Mouse (Mus musculus) left cerebral cortex, postnatal 4 days (tissue): Measurements from ENCODE around the gene Cables2. TPM values are rescaled to one million over a fixed set of nuclear protein-coding genes. Genes with fewer than 3 reads are reported as not detected.
"Not testable (repeated sequence)": the region's sequence is repeated elsewhere in the genome, so short reads cannot be mapped to it uniquely, and the experiment has no call there.

Experiments used
- DNase-seq: peaks from one replicate; pipeline ENCODE4 v3.0.0-alpha.2; 2022
- intact Hi-C: fragments of 180-260 bp; cut with DNase I; formaldehyde crosslinking; loops from one replicate; pipeline ENCODE4 v1.15.1; 2025
- total RNA-seq, 2 experiments: library from RNA; stranded (reverse); gene quantifications; 2 replicates each; pipeline ENCODE4 v1.2.3; 2021

The Cables2 gene
- total RNA-seq, 2 experiments from 2014 or later: 47.2 to 48.6 TPM

DNA sequence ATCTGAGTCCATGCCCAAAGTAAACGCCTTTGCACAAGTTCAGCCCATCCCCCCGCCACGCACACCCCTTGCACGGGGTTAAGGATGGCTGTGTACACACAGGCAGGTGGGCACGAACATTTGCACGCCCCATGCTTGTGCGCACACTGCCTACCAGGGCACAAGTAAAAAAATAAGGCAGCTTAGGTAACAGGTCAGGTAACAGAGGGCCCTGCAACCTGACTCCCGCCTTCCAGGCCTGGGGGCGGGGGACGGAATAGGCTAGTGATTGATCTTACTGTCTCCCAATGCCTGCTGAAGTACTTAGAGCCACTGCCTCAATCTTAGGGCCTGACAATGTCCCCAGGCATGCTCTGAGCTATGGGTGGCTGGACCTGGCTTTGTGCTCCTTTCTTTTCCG is 15.7 kb upstream of the Cables2 start:
- DNase-seq: no peak
- intact Hi-C loops: no loop called here

DNA sequence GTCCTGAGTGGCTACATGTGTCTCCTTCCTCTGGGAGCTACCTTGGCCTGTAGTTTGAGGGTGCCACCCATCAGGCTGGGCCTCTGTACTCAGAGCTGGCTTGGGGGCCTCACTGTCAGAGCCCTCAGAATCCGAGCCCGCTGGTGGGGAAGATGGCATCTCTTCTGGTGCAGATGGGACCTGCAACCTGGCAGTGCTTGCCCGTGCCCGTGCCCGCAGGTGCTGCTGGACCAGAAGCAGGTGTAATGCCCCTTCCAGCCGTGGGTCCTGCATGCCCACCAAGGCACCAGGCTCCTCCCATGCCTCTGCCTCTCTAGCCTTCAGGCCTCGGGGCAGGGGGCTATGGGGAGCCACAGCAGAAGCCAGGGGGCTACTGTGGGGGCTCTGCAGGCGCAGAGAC is 6.0 kb upstream of the Cables2 start:
- DNase-seq: no peak
- intact Hi-C loops: loop anchor here (5.0 kb wide), 2 partner anchors 153 to 298 kb away; no protein-coding TSS in a partner anchor

DNA sequence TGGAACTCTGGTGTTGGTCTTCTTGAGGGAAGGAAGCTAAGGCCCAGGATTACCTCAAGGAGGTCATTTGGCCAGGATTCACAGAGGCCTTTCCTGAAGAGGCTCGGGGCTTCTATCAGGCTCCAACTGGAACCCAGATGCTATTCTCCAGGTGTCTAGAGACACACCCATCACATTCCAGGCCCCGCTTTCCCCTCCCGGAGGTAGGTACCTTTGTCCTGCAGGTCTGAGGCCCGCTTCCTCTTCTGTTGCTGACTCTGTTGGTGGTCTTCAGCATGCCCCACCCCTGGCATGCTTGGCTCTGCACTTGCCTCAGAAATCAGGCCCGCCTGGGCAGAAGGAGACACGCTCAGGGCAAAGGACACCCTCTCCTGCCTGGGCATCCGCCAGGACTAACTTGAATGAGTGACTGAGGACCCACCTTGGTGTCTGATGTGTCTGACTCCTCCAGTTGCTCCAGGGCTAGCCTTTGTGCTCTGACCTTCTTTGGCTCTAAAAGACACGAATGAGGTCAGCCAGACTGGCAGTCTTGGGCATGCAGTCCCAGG is 4.6 kb upstream of the Cables2 start:
- no peak for DNase-seq
- intact Hi-C loops: loop anchor here (5.0 kb wide), 2 partner anchors 154 to 299 kb away; no protein-coding TSS in a partner anchor

DNA sequence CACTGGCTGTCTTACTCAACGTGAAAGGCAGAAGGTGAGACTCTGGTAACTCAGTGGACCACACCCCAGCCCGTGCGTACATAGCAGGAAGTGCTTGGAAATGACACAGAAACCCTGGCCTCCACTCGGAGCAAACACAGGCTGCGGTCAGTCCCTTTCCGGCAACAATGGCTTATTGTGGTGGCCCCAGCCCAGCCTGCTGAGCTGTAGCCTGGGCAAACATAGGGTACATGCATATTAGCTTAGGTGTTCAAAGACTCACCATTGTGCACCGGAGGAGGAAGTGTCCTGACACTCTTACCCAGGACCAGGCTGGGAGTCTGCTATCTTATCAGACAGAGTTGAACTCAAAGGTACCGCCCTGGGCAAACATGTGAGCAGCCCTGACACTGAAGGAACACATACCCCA is 3.6 kb upstream of the Cables2 start:
- no peak for DNase-seq
- intact Hi-C loops: loop anchor here (5.0 kb wide), 2 partner anchors 155 to 300 kb away; no protein-coding TSS in a partner anchor

DNA sequence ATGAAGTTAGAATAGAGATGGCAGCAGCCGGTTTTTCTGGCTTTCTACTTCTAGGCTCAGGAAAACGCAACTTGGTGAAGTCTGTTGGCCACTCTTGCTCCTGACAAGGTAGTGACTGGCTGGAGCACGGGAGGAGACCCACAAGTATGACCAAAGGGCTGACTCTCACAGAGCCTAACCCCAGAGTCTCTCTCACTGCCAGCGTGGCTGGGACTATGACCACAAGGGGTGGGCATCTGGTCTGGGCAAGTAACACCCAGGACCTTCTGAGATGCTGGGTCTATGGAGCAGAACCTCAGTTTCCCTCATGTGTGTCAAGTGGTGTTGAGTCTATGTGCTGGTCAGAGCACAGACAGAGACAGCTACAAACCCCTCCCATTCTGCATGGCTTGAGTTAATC is 3.1 kb upstream of the Cables2 start:
- intact Hi-C loops: loop anchor here (5.0 kb wide), 2 partner anchors 156 to 301 kb away; no protein-coding TSS in a partner anchor
- no peak for DNase-seq

DNA sequence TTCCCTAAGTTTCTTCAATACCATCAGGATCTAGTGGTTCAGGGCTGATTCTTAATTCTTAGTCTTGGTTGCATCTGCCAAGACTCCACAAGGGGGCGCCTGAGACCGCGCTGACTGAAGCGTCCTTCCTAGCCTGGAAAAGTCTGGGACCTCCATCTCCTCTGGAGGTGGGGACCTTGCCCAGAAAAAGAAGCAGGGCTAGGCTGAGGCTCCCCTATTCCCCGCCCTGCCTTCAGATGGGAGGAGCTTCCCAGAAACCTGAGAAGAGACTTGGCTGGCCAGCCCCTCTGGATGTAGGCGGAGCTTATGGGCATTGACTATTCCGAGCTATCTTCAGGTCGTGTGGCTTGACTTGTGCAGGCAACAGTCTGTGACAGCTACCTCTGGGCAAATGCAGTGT is 2.5 kb upstream of the Cables2 start:
- intact Hi-C loops: loop anchor here (5.0 kb wide), 2 partner anchors 156 to 301 kb away; no protein-coding TSS in a partner anchor
- DNase-seq: peak; percentile 87

DNA sequence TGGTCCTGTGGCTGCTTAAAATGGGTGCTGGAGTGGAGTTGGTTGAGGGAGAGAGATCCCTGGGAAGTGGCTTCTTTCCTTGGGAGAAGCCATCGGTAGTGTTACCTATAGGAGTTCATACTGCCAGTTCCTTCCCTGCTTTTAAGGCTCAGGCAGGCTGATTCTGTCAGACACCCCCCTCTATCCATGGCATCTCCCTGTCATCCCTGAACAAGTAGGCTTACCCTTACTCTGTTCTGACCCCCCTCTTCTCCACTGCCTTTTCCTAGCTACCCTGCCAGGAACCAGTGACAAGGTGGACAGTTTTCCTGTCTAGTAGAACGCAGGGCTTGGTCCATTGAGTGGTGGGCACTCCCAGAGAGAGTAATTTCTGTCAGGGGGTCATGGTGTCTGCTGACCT is 1.2 kb upstream of the Cables2 start:
- intact Hi-C loops: no loop called here
- DNase-seq: no peak

DNA sequence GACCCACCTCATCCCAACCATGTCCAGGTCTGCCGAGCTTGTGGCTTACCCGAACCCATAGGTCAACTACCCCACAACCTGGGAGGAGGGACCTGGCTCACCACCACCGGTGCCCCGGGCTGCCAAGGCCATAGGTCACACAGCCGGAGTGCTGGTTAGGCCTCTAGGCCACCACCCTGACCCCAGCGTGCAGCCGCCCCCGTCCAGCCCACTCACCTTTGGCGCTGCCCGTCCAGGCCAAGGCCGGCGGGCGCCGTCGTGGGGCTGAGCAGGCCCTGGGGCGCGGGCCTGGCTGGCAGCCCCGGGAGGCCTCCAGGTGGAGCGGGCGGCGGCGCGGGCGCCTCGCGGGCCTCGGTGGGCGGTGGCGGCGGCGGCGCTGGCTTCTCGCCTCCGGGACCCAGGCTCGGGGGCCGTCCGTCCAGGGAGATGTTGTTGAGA is 393 bp downstream of the Cables2 start:
- peak; percentile 50 for DNase-seq
- intact Hi-C loops: loop anchor here (1.0 kb wide), 1 partner anchor 74 kb away; no protein-coding TSS in a partner anchor

DNA sequence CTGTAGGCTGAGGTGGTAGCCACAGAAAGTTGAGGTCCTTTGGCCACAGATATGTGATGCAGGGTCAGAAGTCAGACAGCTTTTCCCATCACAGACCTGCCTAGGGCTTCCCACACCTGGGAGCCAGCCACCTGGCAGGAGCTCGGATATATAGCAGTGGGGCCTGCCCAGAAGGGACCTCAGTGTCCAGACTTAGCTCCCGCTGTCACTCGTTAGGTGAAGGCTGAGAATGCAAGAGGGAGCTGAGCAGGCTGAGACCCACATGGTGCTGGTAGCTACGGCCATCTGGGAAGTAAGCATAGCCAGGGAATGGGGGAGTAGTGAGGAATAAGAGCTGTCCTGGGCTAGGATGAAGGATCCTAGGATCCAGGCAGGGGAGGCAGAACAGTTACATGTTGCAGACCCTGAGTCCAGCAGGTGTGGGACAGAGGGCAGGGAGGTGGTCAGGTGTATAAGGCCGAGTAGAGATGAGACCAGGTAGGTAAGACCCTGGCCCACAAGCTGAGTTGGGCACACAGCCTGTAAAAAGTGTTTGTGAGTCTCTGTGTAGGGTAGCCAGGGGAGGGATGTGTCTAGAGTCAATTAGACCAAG is 1.4 kb downstream of the Cables2 start:
- no peak for DNase-seq
- intact Hi-C loops: no loop called here

DNA sequence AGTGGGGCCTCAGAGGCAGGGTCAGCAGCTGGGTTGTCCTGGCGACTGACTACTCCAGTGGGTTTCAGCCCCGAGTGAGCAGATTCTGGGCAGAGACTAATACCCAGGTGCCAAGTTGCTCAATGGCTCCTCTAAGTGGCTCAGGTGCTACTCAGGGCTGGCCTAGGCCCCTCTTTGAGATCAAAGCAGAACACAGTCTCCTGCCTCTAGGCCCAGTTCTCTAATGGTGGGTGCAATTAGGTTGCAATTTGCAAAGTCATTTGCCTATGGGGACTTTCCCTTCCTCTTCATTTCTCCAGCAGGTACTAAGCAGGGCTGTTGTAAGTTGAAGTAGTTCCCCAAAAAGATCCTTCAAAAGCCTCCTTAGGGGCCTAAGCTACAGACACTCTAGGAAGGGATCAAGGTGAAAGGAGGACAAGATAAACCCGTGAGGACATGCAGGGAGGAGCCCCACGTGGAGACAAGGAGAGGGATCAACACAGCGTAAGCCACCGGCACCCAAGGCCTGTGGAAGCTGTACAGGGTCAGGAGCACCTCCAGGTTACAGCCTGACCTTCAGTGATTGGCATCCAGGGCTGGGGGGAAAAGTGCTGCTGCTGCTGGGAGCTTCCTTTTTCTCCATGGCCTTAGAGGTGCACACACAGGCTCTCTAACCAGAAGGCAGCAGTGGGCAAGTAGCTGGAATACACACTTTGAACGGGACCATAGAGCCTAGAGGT is 2.6 kb downstream of the Cables2 start:
- no peak for DNase-seq
- intact Hi-C loops: no loop called here

DNA sequence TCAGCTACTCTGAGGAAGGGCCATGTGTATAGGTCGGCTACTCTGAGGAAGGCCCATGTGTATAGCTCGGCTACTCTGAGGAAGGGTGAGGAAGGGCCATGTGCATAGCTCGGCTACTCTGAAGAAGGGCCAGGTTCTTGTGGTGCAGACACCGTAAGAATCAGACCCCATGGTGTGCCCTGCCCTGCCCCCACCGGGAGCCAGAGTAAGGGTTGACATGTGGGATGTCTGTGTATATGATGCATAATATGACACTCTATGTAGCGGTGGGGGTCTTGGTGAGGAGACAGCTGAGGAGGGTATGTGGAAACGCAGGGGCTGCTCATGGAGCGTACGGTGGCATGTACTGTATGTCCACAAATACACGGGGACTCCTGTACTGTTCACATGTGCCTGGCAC is 4.0 kb downstream of the Cables2 start:
- intact Hi-C loops: no loop called here
- no peak for DNase-seq

DNA sequence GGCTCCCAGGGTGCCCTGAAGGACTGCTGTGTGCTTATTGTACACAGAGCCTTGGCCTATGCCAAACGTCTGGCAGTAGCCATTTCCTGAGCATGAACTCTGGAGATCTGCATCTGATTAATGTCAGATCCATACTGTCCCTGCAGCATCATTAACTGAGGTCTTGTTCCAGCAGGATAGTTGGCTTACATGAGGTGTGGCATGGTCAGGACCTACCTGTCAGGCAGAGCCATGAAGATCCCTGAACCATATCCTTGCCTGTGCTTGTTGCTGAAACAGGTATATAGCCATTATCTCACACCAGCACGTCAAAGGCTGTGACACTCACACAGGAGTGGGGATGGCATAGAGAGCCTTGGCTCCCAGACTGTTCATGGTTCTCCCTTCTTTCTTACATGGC is 5.3 kb downstream of the Cables2 start:
- intact Hi-C loops: no loop called here
- no peak for DNase-seq

DNA sequence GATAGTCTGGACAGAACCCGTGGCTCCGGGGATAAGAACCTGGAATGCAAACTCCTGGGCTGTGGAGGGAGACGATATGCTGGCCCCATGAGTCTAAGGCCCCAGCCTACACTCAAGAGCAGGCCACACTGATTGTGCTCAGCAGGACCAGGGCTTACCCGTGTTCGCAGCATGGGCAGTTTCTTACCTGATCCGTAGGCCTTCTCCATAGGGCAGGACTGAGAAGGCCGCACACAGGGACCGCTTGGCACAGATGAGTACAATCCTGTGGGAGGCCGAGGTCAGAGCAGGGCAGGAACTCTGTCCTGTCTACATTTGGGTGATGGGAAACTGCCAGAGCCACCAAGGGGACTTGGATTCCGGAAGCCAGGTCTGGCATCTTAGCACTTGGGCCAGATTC is 10.4 kb downstream of the Cables2 start:
- DNase-seq: no peak
- intact Hi-C loops: no loop called here

DNA sequence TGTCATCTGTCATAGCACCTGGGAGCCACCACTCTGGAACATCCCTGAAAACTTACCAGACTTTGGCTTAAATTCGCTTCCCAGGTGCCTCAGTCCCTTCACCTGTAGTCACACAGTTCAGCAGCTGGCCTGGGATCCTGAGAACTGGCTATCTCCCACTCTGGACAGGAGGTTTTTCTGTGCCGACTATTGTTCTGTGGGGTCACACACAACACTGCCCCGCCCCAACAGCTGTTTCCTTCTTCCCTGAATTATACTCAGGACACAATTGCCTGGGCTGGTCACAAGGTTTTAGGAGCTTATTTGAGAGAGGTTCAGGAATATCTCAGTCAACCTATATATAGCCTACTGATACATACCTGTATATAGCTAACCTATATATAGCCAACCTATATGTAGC is 10.9 kb downstream of the Cables2 start:
- intact Hi-C loops: no loop called here
- no peak for DNase-seq

DNA sequence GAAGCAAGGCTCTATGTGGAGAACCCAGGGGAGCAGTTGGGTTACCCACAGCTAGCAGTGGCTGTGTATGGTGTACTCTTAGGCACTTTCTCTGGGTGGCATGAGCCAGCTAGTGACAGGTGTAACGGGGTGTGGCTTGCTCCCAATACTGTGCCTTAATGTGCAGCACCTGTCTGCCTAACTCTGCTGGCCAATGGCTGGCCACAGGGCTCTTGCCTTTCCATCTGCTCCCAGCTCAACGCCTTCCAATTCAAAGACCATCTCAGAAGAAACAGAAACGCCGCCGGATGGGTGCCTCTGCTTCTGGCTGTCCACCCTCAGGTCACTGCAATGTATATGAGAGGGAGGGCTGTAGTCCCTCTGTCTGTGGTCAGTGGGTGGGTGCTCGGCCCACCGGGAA is 11.4 kb downstream of the Cables2 start:
- no peak for DNase-seq

DNA sequence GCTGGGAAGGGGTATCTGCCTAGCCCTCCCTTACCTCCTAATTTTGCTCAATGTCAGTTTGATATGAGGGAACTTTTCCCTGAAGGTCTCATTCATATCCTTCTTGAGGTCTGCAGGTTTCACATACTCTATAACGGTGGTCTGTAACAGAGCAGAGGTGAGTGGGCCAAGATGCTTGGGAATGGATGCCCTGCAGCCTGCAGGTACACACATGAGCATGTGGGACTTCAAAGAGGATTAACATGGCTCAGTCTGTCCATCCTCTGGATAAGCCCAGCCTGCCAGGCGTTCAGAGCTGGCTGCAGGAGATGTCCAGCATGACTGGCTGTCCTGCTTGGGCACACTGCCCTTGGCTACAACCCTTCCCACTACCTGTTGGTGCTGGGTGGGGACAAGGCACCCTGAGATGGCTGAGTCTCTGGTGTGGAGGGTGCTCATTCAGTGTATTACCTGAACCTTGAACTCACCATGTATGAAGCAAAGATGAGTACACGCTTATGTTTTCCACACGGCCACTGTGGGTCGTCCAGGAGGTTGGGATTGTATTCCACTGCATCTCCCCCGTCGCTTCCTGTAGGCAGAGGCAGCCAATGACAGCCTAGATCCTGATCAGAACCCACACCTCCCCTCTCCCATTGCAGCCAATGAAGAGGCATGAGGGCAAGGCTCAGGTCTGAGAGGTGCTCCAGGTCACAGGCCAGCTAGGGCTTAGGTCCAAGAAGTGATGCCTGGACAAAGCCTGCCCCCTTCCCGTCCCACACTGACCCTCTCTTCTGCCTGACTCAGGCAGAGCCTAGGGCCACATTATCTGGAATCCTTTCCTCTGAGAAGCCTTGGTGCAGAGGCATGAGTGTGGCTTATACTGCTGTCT is 12.5 kb downstream of the Cables2 start:
- intact Hi-C loops: no loop called here

More for the DNA sequence above, 11.4 kb downstream of the Cables2 start:
- intact Hi-C loops: no loop called here

DNA sequence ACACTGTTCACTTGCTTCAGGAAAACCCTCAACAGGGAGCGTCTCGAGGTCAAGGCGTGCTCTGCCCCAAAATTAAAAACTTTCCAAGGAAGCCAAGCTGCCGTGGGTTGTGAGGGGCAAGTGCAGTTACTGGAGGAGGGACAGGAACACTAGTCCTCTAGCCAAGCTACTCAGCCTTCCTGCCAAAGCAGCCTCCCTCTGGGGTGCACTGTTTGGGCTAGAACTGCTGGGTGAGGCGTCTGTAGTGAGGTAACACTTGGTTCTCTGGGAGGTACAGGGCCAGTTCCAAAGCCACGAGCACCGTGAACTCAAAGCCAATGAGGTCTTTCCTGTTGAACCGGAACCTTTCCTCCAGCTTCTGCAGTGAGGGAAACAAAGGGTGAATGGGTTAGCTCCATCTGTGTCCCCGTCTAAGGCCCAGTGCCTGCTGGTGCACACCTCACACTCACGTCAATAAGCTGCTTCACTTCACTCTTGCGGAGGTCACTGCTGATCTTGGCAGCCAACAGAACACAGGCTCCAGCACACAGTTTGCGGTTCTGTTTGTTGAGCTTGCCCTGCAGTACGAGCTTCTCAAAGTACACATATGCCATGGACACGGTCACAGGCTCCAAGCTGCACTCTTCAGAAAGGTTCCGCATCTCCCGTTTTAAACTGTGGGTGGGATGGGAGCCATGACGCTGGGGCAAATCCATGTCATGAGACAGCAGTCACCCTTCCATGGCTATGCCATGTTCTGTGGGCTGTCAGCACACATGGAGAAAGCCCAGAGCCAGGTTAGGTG is 13.3 kb downstream of the Cables2 start:
- not testable (repeated sequence) for DNase-seq
- intact Hi-C loops: loop anchor here (10.0 kb wide), 1 partner anchor 185 kb away; the partner anchor contains the start of gene Mtg2

More for the DNA sequence above, 12.5 kb downstream of the Cables2 start:
- DNase-seq: no peak

DNA sequence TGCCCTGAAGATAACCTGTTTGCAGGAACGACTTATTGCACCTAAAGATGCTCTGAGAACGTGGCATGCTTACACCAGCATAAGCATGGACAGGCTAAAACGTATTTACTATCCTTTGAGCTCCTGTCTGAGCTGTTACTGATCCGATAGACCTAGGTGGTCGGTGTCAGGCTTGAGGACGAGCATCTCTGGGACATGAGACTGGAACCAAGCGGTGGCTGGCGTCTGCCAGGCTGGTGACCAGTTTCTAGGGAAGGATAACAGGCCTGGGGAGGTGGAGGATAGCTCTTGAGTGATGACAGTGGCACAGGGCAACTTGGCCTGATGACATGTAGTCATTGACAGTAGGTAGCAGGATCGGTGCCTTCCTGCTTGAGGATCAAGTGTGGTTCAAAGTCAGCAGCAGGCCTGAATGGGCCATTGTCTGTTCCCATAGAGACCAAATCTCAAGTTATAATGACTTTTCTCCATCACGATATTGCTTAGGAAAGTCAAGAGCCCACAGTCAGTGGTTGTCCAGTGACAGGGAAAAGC is 14.3 kb downstream of the Cables2 start:
- not testable (repeated sequence) for DNase-seq
- intact Hi-C loops: loop anchor here (10.0 kb wide), 1 partner anchor 184 kb away; the partner anchor contains the start of gene Mtg2
